Mouse (Mus musculus) forebrain, embryonic 16.5 days (tissue): ENCODE measurements around the gene Oxct2b. TPM values are rescaled to one million over a fixed set of nuclear protein-coding genes. Genes with fewer than 3 reads are reported as not detected.
"Not testable (repeated sequence)": the region's sequence is repeated elsewhere in the genome, so short reads cannot be mapped to it uniquely, and the experiment has no call there.

Experiments used
- ATAC-seq: fragments of 200-750 bp; cut with Nextera tagmentation; 2 replicates; pipeline ENCODE4 v1.8.0; 2017; ENCODE audit warnings: mild to moderate bottlenecking, moderate library complexity
- H3K27ac ChIP-seq: fragments of 300-500 bp; sonication (generic); 2 replicates; pipeline ENCODE4 v1.5.1; 2014; ENCODE audit warnings: low read length, control low read depth
- H3K27me3 ChIP-seq: fragments of 300-500 bp; sonication (generic); replicated peaks from 2 replicates; pipeline ENCODE4 v1.6.1; 2014; ENCODE audit warnings: low read length; ENCODE audit not compliant: control insufficient read depth, insufficient read depth
- H3K36me3 ChIP-seq: fragments of 300-500 bp; sonication (generic); 2 replicates; pipeline ENCODE4 v1.6.1; 2014; ENCODE audit not compliant: control insufficient read depth, insufficient read depth
- H3K4me1 ChIP-seq: fragments of 300-500 bp; sonication (generic); replicated peaks from 2 replicates; pipeline ENCODE4 v1.6.1; 2014; ENCODE audit warnings: low read length; ENCODE audit not compliant: control insufficient read depth, insufficient read depth
- H3K4me2 ChIP-seq: fragments of 300-500 bp; sonication (generic); 2 replicates; pipeline ENCODE4 v1.6.1; 2014; ENCODE audit warnings: mild to moderate bottlenecking, low read length, control low read depth
- H3K4me3 ChIP-seq: fragments of 300-500 bp; sonication (generic); replicated peaks from 2 replicates; pipeline ENCODE4 v1.5.1; 2014; ENCODE audit warnings: mild to moderate bottlenecking, low read length, control low read depth
- H3K9ac ChIP-seq: fragments of 300-500 bp; sonication (generic); replicated peaks from 2 replicates; pipeline ENCODE4 v1.6.1; 2014; ENCODE audit warnings: low read depth, low read length, control low read depth
- H3K9me3 ChIP-seq: fragments of 300-500 bp; sonication (generic); 2 replicates; pipeline ENCODE4 v1.6.1; 2016; ENCODE audit warnings: low read length; ENCODE audit not compliant: control insufficient read depth
- WGBS: fragments of 180-500 bp; shearing (Covaris S2); extraction: QIAGEN DNeasy Blood & Tissue Kit; methylation state at CpG from one replicate; pipeline ENCODE4 v1.1.7; 2014; 5-methylcytosine and 5-hydroxymethylcytosine counted together
- polyA plus RNA-seq: library from polyadenylated mRNA; unstranded; fragments of >200 nt; fragmentation: Nextera tagmentation; extraction: Ambion mirVana; gene quantifications from 2 replicates; pipeline ENCODE4 v1.2.1, GENCODE M21; 2015

The Oxct2b gene
- polyA plus RNA-seq, 1 experiment from 2014 or later, result 0.41 TPM

DNA sequence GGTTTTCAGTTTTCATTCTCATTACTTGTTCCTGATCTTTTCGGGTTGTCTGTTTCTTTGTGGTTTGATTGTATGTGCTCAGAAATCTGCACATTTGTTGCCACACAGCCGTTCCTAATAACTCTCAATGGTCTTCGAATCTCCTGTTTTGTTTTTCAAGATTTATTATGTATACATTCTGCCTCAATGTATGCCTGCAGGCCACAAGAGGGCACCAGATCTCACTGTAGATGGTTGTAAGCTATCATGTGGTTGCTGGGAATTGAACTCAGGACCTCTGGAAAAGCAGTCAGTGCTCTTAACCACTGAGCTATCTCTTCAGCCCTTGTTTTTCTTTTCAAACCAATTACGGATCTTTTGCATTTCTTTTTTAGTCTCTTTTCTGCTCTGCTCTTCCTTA, 29.7 kb upstream of the Oxct2b start:
- no peaks in the 10 kb centered on the region for H3K9me3 ChIP-seq
- ATAC-seq, result no peak
- no peaks in the 10 kb centered on the region for H3K36me3 ChIP-seq
- H3K27me3 ChIP-seq, result no peaks in the 10 kb centered on the region
- WGBS, result 91% methylated on average over 4 of the region's 4 CpGs
- H3K4me1 ChIP-seq, result no peaks in the 10 kb centered on the region
- H3K4me3 ChIP-seq, result no peak overlapping the region
- H3K27ac ChIP-seq, result no peak overlapping the region
- no peak overlapping the region for H3K9ac ChIP-seq
- H3K4me2 ChIP-seq, result no peak overlapping the region

DNA sequence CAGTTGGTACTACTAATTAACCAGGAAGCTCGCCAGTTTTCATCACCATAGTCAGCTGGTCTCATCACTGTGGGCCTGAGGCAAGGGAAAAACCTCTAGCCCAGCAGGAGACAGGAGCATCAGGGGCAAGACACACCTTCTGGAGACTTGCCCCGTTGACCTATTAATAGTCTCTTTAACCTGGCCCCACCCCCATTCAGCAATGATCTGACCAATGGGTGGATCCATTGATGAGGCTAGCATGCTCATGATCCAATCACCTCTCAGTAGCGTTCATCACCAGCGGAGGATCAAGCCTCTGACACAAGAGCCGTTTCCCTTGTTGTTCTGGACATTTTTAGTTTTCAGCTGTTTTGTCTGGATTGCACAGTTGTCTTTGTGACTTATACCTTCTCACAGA, 23.4 kb upstream of the Oxct2b start:
- H3K4me2 ChIP-seq, result no peak overlapping the region
- no peaks in the 10 kb centered on the region for H3K27me3 ChIP-seq
- H3K27ac ChIP-seq, result no peak overlapping the region
- H3K4me3 ChIP-seq, result no peak overlapping the region
- H3K9me3 ChIP-seq, result no peaks in the 10 kb centered on the region
- no peak overlapping the region for H3K9ac ChIP-seq
- H3K36me3 ChIP-seq, result no peaks in the 10 kb centered on the region
- ATAC-seq, result no peak
- 77% methylated on average over 5 of the region's 5 CpGs for WGBS
- no peaks in the 10 kb centered on the region for H3K4me1 ChIP-seq

DNA sequence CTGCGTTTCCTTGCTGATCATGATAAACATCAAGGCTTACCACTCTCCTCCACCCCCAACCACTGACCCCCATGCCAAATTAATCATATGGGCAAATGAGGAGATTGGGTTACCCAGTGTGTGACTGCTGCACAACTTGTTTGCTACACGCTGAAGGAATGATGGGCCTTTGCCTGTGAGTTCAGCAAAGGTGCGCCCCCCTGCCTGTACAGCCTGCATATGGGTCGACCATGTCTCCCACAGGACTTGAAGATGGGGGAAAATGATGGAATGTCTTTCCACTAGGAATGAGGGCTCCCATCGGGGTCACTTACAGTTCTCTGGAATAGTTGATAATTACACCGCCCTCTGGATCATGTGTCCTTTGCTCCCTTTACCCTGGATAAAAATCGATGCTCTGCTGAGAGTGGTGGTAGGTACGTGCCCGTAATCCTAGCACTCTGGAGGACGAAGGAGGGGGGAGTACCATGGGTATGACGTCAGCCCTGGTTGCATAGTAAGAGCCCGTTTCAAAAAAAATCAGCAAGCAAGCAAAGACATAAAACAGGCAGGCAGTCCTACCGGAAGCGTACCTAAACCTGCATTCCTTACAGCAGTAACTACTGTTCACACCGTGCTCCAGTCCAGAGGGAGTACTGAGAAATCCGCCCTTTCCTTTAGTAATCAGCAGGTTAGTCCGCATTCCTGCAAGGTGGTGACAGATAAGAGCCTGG, 22.8 kb upstream of the Oxct2b start:
- Histone ChIP-seq H3K4me3 (no peak overlapping the region), H3K4me2 (no peak overlapping the region), H3K27me3 (no peaks in the 10 kb centered on the region), H3K4me1 (no peaks in the 10 kb centered on the region), H3K9ac (no peak overlapping the region), H3K27ac (no peak overlapping the region), H3K36me3 (no peaks in the 10 kb centered on the region), H3K9me3 (no peaks in the 10 kb centered on the region)
- ATAC-seq, result no peak
- 68% methylated on average over 17 of the region's 17 CpGs for WGBS

DNA sequence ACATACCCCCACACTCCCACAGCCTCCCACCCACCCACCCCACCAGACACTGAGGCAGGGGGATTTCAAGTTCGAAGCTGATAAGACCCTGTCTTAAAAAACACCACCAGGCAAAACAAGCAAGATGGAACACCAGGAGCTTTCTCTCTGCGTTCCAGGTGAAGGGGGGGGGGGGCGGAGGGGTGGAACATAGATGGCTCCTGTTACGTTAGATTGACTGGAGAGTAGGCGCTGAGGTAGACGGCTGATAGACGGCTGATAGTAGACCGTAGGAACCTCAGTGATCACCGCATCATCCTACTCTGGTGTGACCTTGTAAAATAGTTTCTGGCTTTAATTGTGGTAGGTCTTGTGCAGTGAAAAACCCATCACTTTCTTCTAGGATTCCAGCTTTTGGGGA, 22.2 kb upstream of the Oxct2b start:
- no peak for ATAC-seq
- Histone ChIP-seq H3K9ac (no peak overlapping the region), H3K4me1 (no peaks in the 10 kb centered on the region), H3K36me3 (no peaks in the 10 kb centered on the region), H3K27me3 (no peaks in the 10 kb centered on the region), H3K27ac (no peak overlapping the region), H3K4me3 (no peak overlapping the region), H3K9me3 (no peaks in the 10 kb centered on the region), H3K4me2 (no peak overlapping the region)
- WGBS, result 75% methylated on average over 9 of the region's 9 CpGs

DNA sequence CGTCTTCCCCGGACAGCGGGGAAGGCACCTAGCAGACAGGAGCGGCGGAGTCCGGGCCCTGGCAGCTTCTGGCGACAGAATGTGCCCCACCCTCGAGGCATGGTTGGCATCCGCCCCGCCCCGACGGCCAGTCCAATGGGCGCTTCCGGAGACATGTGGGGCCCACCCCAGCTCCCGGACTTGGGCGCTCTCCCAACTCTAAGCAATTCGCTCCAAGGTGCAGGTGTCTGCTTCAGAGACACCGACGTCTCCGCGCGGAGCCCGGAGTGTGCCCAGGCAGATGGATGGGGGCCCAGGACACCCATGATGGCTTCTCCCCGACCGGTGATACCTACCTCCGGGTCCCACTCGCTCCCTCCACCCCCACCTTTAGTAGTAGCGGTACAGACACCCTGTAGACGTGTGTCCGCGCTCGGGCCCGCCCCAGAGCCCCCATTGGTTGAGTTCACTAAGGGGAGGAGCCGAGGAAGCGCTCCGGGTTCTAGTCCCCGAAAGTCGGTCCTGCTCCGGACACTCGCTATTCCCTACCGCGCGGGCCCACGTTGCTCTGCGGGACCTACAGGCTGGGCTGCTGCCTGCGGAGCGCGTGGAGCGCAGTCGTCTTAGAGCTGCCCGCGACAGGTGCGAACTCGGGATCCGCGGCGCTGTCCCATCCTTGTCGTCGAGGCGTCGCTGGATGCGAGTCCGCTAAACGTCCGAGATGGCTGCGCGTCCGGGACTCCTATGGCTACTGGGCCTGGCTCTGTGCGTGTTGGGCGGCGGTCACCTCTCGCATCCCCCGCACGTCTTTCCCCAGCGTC, 11.2 kb upstream of the Oxct2b start, which contains the start of gene Bmp8b:
Gene Bmp8b, plus strand, starts transcription at position 515 of the 800 bp plus-strand sequence.
- peak within 1 kb of the TSS; percentile 39 for H3K4me2 ChIP-seq
- peaks cover 24% of the 10 kb centered on the region for H3K27me3 ChIP-seq
- no peak within 1 kb of the TSS for H3K9ac ChIP-seq
- H3K27ac ChIP-seq, result no peak within 1 kb of the TSS
- H3K4me1 ChIP-seq, result peaks cover 6% of the 10 kb centered on the region; the same call in 1 of the 2 replicates
- peak within 1 kb of the TSS; percentile 28 for H3K4me3 ChIP-seq
- ATAC-seq, result peak; percentile 47; the same call in 1 of the 2 replicates
- 5% methylated on average over 69 of the region's 75 CpGs for WGBS
- H3K36me3 ChIP-seq, result no peaks in the 10 kb centered on the region
- no peaks in the 10 kb centered on the region for H3K9me3 ChIP-seq

DNA sequence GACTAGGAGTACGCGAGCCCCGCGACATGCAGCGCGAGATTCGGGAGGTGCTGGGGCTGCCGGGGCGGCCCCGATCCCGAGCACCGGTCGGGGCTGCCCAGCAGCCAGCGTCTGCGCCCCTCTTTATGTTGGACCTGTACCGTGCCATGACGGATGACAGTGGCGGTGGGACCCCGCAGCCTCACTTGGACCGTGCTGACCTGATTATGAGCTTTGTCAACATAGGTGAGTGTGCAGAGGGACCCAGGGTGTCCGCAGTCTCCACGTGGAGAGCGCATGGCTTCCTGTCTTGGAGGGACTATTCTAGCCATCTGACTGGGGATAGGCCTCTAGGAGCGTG, 10.6 kb upstream of the Oxct2b start:
- ATAC-seq, result no peak
- H3K36me3 ChIP-seq, result no peaks in the 10 kb centered on the region
- 27% methylated on average over 24 of the region's 24 CpGs for WGBS
- peaks cover 6% of the 10 kb centered on the region; the same call in 1 of the 2 replicates for H3K4me1 ChIP-seq
- H3K27me3 ChIP-seq, result peaks cover 24% of the 10 kb centered on the region
- H3K4me3 ChIP-seq, result peak overlapping the region; percentile 28
- no peak overlapping the region for H3K9ac ChIP-seq
- peak overlapping the region; percentile 39 for H3K4me2 ChIP-seq
- H3K9me3 ChIP-seq, result no peaks in the 10 kb centered on the region
- no peak overlapping the region for H3K27ac ChIP-seq

DNA sequence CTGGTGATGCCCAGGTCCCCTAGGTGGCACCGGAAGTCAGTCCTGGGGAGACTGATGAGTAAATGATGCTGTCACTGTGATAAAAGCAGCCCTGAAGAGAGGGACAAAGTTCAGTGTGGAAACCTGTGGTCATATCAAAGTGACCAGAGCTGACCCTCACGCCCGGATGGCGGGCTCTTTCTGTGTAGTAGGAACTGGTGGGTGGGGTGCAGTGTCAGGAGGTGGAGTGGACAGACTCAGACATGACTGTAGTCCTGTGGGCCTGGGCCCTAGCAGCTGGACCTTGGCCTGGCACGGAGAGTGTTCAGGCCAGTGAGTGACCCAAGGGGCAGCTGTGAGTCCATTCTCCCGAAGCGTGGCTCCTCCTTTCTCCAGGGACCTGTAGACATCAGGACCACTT, 10.1 kb upstream of the Oxct2b start:
- not testable (repeated sequence) for H3K4me2 ChIP-seq, H3K27ac ChIP-seq, H3K9me3 ChIP-seq, H3K36me3 ChIP-seq, H3K9ac ChIP-seq, H3K4me1 ChIP-seq, ATAC-seq, H3K4me3 ChIP-seq
- peaks cover 24% of the 10 kb centered on the region for H3K27me3 ChIP-seq
- WGBS, result 82% methylated on average over 7 of the region's 7 CpGs

DNA sequence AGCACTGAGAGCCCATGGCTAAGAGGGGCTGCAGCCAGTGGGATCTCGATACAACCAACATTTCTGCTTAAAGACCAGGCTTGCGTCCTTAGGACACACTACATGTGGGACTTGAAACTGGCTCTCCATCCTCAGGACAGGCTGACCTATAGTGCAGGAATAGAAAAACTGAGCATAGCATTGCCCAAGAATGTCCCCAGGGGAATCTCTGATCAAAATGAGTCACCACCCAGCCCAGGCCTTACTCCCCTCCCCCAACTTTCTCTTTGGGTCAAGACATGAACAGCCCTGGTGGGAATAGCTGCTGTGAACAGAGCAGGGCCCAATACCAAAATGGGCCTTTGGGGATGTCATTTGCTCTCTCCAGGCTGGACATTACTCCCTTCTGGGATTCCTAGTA, 9.2 kb upstream of the Oxct2b start:
- Histone ChIP-seq H3K9me3 (no peaks in the 10 kb centered on the region), H3K9ac (no peak overlapping the region), H3K4me3 (no peak overlapping the region), H3K4me2 (no peak overlapping the region), H3K36me3 (no peaks in the 10 kb centered on the region), H3K27me3 (peaks cover 24% of the 10 kb centered on the region), H3K27ac (no peak overlapping the region), H3K4me1 (peaks cover 6% of the 10 kb centered on the region; the same call in 1 of the 2 replicates)
- ATAC-seq, result no peak
- 90% methylated on average over 2 of the region's 2 CpGs for WGBS

DNA sequence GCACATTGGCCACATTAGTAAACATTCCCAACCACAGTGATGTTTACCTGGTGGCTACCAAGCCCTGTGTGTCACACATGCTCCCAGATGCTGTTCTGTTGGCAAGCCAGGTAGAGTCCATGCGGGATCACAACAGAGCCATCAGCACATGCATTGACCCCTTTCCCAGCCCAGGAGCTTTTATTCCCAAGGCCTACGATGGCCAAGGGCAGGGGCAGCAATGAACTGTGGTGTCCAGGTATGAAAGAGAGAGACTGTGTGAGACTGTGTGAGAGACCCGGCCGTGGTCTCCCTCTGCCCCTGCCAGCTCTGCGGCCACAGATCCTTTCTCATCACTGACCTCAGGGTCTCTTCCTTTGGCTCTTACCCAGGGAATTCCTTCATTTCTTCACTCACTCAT, 8.0 kb upstream of the Oxct2b start:
- no peaks in the 10 kb centered on the region for H3K36me3 ChIP-seq
- no peak overlapping the region for H3K27ac ChIP-seq
- peaks cover 6% of the 10 kb centered on the region; the same call in 1 of the 2 replicates for H3K4me1 ChIP-seq
- H3K4me2 ChIP-seq, result no peak overlapping the region
- no peak overlapping the region for H3K9ac ChIP-seq
- no peak for ATAC-seq
- no peaks in the 10 kb centered on the region for H3K9me3 ChIP-seq
- WGBS, result 94% methylated on average over 5 of the region's 5 CpGs
- peaks cover 24% of the 10 kb centered on the region for H3K27me3 ChIP-seq
- no peak overlapping the region for H3K4me3 ChIP-seq
